Mouse (Mus musculus): Measurements from ENCODE around the gene Ckap2.

DNA sequence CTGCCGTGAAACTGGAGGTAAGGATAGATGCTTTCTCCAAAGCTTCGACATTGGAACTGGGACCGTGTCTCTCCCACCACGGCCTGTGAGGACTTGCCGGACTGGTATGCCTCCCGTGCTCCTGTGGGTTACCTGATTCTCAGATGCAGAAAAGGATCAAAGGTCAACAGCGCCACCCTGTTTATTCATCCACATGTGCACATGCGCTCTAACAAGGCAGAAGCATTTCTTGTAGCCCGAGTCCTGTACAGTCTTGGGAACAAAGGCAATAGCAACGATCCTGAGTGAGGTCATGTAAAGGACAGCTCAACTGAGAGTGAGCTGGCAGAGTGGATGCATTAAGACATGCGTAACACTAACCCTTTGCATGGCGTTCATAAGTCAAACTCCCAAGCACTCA, 53.6 kb downstream of the Ckap2 start:
- TF ChIP-seq MEF2A (IDR thresholded peaks at IDR 0.05; ENCODE audit: borderline replicate concordance, low read depth, low read length) (no peak), ETS1 (conservative IDR thresholded peaks at IDR 0.05; ENCODE audit: low read depth, low read length) (no peak), MYC (IDR thresholded peaks at IDR 0.05; ENCODE audit: low read depth, low read length) (no peak)
